Mouse (Mus musculus) cortical plate, adult 2 months (tissue): ENCODE measurements around the gene Emb.

Experiments used
- CTCF ChIP-seq: fragments of 200-500 bp; IDR thresholded peaks from 2 replicates; pipeline ENCODE4 v1.5.1; 2011; ENCODE audit warnings: mild to moderate bottlenecking, control low read depth, low read length; ENCODE audit not compliant: insufficient read depth; ENCODE audit errors: extremely low read depth
- POLR2A ChIP-seq: fragments of 200-500 bp; IDR thresholded peaks from 2 replicates; pipeline ENCODE4 v1.6.1; 2011; ENCODE audit warnings: mild to moderate bottlenecking, low read length, control low read depth; ENCODE audit not compliant: insufficient read depth; ENCODE audit errors: extremely low read depth

DNA sequence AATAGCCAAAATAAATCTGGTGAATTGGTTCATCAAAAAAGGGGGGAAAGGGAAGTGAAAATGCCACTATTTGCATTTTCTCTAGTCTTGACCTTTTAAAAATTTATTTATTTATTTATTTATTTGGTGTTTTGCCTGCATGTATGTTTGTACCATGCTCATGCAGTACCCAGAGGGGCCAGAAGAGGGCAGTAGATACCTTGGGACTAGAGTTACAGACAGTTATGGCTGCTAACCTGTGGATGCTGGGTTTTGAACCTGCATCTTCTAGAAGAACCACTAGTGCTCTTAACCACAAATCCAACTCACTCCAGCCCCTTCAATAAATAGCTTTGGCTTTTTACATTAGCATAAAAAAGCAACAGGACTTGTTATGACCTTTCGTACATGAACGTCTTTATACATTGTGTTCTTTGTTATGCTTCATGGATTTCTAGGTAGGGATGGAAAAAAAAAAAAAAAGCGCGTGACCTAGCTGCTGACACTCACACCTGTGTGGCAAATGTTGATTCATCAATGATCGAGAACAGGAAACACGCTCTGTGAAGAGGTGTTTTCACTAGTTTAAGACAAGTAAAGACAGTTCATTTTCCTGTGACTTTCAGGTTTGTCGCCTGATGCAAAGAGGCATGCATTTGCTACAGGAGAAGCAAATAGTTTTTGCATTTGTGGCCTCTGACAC, 9.8 kb upstream of the Emb start:
- peak; percentile 70 for TF ChIP-seq CTCF
- TF ChIP-seq POLR2A: no peak
